Mouse (Mus musculus): ENCODE results near the gene Prss50. TPM values are rescaled to one million over a fixed set of nuclear protein-coding genes. Genes with fewer than 3 reads are reported as not detected.

Gene Prss50
- polyA plus RNA-seq, 1 experiment: 0.70 TPM

GRCm38 (mm10) chr9:110834961-110835360 lies 22.8 kb upstream of the Prss50 start:
- Histone ChIP-seq H3K4me3 (replicated peaks) (no peak overlapping the region), H3K36me3 (replicated peaks; ENCODE audit: low read length) (no peaks in the 10 kb centered on the region), H3K4me1 (peaks cover under 1% of the 10 kb centered on the region; the same call in 1 of the 2 replicates), H3K9me3 (no peaks in the 10 kb centered on the region), H3K27me3 (replicated peaks) (peaks cover 51% of the 10 kb centered on the region)
- TF ChIP-seq FLI1 (IDR thresholded peaks at IDR 0.05; ENCODE audit: low read length) (no peak), GATA1 (IDR thresholded peaks at IDR 0.05; ENCODE audit: borderline replicate concordance, low read length) (no peak)

DNA sequence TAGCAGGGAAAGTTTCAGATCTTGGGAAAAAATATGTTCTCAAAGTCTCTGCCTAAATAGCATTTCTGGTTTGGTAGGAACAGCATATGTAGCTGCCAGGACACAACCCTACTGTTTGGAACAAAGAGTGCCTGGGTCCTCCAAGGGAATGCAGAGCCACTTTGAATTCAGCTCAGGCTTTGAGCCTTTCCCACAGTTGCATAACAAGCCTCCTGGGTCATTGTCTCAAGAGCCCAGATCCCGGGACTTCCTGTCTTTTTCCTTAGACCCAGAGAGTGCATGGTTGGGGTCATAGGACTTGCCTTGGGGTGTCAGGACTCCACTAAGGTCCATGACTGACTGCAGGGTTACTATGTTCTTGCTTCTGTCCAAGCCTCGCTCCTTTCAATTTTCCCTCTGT lies 21.7 kb upstream of the Prss50 start:
- TF ChIP-seq GATA1 (IDR thresholded peaks at IDR 0.05; ENCODE audit: borderline replicate concordance, low read length): no peak
- TF ChIP-seq FLI1 (IDR thresholded peaks at IDR 0.05; ENCODE audit: low read length): no peak
- Histone ChIP-seq H3K4me1 (peaks cover 7% of the 10 kb centered on the region), H3K27me3 (replicated peaks) (peaks cover 45% of the 10 kb centered on the region), H3K9me3 (no peaks in the 10 kb centered on the region), H3K4me3 (replicated peaks) (no peak overlapping the region), H3K36me3 (replicated peaks; ENCODE audit: low read length) (no peaks in the 10 kb centered on the region)

DNA sequence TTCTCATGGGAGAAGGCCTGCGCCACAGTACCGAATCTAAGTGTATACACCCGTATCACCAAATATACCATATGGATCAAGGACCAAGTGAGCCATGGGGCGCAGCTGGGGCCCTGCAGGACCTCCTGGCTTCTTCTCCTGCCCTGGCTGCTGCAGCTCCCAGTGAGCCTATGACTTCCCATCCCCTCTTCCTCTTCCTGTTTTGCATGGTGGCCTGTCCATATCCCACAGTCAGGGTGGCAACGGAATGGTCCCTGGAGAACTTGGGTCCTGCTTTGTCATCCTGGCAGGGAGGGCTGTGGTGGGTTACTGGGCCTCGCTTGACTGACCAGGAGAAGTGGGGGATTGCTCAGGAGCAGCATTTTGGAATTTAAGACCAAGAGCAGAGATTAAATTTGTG lies 16.9 kb upstream of the Prss50 start:
- H3K4me1 ChIP-seq: peaks cover 15% of the 10 kb centered on the region
- H3K36me3 ChIP-seq (replicated peaks; ENCODE audit: low read length): no peaks in the 10 kb centered on the region
- TF ChIP-seq FLI1 (IDR thresholded peaks at IDR 0.05; ENCODE audit: low read length) (no peak), GATA1 (IDR thresholded peaks at IDR 0.05; ENCODE audit: borderline replicate concordance, low read length) (no peak)
- H3K9me3 ChIP-seq: peaks cover 8% of the 10 kb centered on the region
- H3K4me3 ChIP-seq (replicated peaks): no peak overlapping the region
- peaks cover 40% of the 10 kb centered on the region for H3K27me3 ChIP-seq (replicated peaks)

GRCm38 (mm10) chr9:110841438-110841837 lies 16.3 kb upstream of the Prss50 start:
- TF ChIP-seq GATA1 (IDR thresholded peaks at IDR 0.05; ENCODE audit: borderline replicate concordance, low read length): no peak
- TF ChIP-seq FLI1 (IDR thresholded peaks at IDR 0.05; ENCODE audit: low read length): no peak
- H3K4me3 ChIP-seq (replicated peaks): no peak overlapping the region
- peaks cover 38% of the 10 kb centered on the region for H3K27me3 ChIP-seq (replicated peaks)
- peaks cover 13% of the 10 kb centered on the region for H3K9me3 ChIP-seq
- H3K4me1 ChIP-seq: peaks cover 15% of the 10 kb centered on the region
- no peaks in the 10 kb centered on the region for H3K36me3 ChIP-seq (replicated peaks; ENCODE audit: low read length)

GRCm38 (mm10) chr9:110844206-110844605 lies 13.6 kb upstream of the Prss50 start, which contains the start of gene Prss46:
Gene Prss46 (plus strand): TSS chr9:110844506.
- TF ChIP-seq FLI1 (IDR thresholded peaks at IDR 0.05; ENCODE audit: low read length) (no peak), GATA1 (IDR thresholded peaks at IDR 0.05; ENCODE audit: borderline replicate concordance, low read length) (no peak)
- Histone ChIP-seq H3K36me3 (replicated peaks; ENCODE audit: low read length) (no peaks in the 10 kb centered on the region), H3K4me1 (peaks cover 15% of the 10 kb centered on the region), H3K27me3 (replicated peaks) (peaks cover 35% of the 10 kb centered on the region), H3K9me3 (peaks cover 20% of the 10 kb centered on the region), H3K4me3 (replicated peaks) (no peak within 1 kb of the TSS)

GRCm38 (mm10) chr9:110849162-110849561 lies 8.6 kb upstream of the Prss50 start:
- Histone ChIP-seq H3K4me3 (replicated peaks) (peak overlapping the region; percentile 62), H3K4me1 (no peaks in the 10 kb centered on the region; the same call in 1 of the 2 replicates), H3K9me3 (peaks cover 20% of the 10 kb centered on the region), H3K36me3 (replicated peaks; ENCODE audit: low read length) (no peaks in the 10 kb centered on the region), H3K27me3 (replicated peaks) (peaks cover 37% of the 10 kb centered on the region)
- TF ChIP-seq FLI1 (IDR thresholded peaks at IDR 0.05; ENCODE audit: low read length) (no peak), GATA1 (IDR thresholded peaks at IDR 0.05; ENCODE audit: borderline replicate concordance, low read length) (no peak)

DNA sequence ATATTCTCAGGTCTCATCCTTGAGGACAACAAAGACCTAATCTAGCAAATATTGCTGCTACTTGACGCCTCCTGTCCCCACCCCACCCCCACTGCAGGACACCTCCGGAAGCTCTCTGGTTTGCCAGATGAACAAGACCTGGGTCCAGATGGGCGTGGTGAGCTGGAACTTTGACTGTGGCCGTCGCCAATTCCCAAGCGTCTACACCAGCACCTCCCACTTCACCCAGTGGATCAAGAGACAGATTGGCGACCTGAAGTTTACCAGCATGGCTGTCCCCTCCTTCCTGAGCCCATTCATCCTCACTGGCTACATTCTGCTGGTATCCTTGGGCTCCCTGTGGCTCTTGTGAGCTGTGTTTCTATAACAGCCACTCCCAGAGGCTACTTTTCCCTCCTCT lies 1.9 kb upstream of the Prss50 start:
- peaks cover 55% of the 10 kb centered on the region for H3K27me3 ChIP-seq (replicated peaks)
- H3K9me3 ChIP-seq: no peaks in the 10 kb centered on the region; the same call in 1 of the 2 replicates
- peaks cover 8% of the 10 kb centered on the region for H3K4me1 ChIP-seq
- TF ChIP-seq GATA1 (IDR thresholded peaks at IDR 0.05; ENCODE audit: borderline replicate concordance, low read length) (no peak), FLI1 (IDR thresholded peaks at IDR 0.05; ENCODE audit: low read length) (no peak)
- H3K4me3 ChIP-seq (replicated peaks): no peak overlapping the region
- H3K36me3 ChIP-seq (replicated peaks; ENCODE audit: low read length): no peaks in the 10 kb centered on the region

DNA sequence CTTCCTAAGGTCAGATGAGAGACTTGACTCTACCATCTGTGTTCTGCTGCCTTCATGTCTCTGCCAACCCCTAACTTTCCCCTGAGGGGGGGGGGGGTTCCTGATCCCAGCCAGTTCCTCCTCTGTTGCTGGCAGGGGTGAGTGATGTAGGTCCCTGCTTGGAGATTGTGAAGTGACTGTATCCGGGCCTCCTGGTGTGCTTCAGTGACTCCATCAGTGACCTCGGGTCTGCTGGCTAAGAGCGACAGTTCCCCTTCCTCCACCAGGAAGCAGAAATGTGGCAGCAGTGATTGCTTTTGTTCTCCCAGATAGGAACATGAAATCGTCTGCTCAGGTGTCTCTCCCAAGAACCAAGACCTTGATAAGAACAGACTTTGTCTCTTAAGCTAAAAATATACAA lies 847 bp upstream of the Prss50 start:
- Histone ChIP-seq H3K9me3 (no peaks in the 10 kb centered on the region; the same call in 1 of the 2 replicates), H3K4me1 (peaks cover 12% of the 10 kb centered on the region), H3K4me3 (replicated peaks) (no peak overlapping the region), H3K36me3 (replicated peaks; ENCODE audit: low read length) (no peaks in the 10 kb centered on the region), H3K27me3 (replicated peaks) (peaks cover 61% of the 10 kb centered on the region)
- TF ChIP-seq GATA1 (IDR thresholded peaks at IDR 0.05; ENCODE audit: borderline replicate concordance, low read length): no peak

GRCm38 (mm10) chr9:110858523-110858922 lies 756 bp downstream of the Prss50 start:
- no peaks in the 10 kb centered on the region for H3K36me3 ChIP-seq (replicated peaks; ENCODE audit: low read length)
- H3K9me3 ChIP-seq: no peaks in the 10 kb centered on the region; the same call in 1 of the 2 replicates
- no peak for TF ChIP-seq GATA1 (IDR thresholded peaks at IDR 0.05; ENCODE audit: borderline replicate concordance, low read length)
- no peak for TF ChIP-seq FLI1 (IDR thresholded peaks at IDR 0.05; ENCODE audit: low read length)
- no peak overlapping the region for H3K4me3 ChIP-seq (replicated peaks)
- peaks cover 12% of the 10 kb centered on the region for H3K4me1 ChIP-seq
- peaks cover 68% of the 10 kb centered on the region for H3K27me3 ChIP-seq (replicated peaks)

GRCm38 (mm10) chr9:110858967-110859596 lies 1.3 kb downstream of the Prss50 start:
- TF ChIP-seq GATA1 (IDR thresholded peaks at IDR 0.05; ENCODE audit: borderline replicate concordance, low read length): no peak
- no peak for TF ChIP-seq FLI1 (IDR thresholded peaks at IDR 0.05; ENCODE audit: low read length)
- no peaks in the 10 kb centered on the region for H3K36me3 ChIP-seq (replicated peaks; ENCODE audit: low read length)
- peaks cover 71% of the 10 kb centered on the region for H3K27me3 ChIP-seq (replicated peaks)
- H3K4me3 ChIP-seq (replicated peaks): no peak overlapping the region
- H3K4me1 ChIP-seq: peaks cover 12% of the 10 kb centered on the region
- H3K9me3 ChIP-seq: no peaks in the 10 kb centered on the region; the same call in 1 of the 2 replicates
